Mouse (Mus musculus) megakaryocyte, embryonic 14.5 days (primary cell): ENCODE results near the gene Rad51b.

Experiments
- FLI1 ChIP-seq: IDR thresholded peaks from 2 replicates; pipeline ENCODE4 v1.6.1; 2012; ENCODE audit warnings: low read length, inconsistent platforms, mixed read lengths
- GATA1 ChIP-seq: IDR thresholded peaks from 3 replicates; pipeline ENCODE4 v1.6.1; 2012; ENCODE audit warnings: mixed read lengths, low read length, inconsistent platforms, borderline replicate concordance

DNA sequence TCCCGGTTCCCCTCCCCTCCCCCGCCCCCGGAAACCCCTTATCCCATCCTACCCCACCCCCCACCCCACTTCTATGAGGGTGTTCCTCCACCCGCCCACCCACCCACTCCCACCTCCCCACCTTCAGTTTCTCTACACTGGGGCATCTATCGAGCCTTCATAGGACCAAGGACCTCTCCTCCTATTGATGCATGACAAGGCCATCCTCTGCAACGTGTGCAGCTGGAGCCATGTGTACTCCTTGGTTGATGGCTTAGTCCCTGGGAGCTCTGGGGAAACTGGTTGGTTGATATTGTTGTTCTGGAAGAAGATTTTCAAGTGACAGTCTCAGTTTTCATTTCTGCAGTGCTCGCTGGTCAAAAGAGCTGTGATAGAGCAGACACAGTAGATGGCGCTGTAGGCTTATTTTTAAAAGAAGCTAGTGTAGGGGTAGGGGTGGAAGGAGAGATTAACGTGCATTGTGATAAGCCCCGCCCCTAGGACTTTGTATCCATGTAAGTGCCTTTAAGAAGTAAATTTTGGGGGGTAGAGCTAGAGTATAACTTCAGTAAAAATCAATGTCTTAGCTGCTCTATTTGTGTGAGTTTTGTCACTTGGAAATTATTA lies 61.6 kb downstream of the Rad51b start:
- TF ChIP-seq GATA1 (no peak), FLI1 (no peak)
